Mouse (Mus musculus) brain, embryonic 14.5 days (tissue): ENCODE measurements at regions not wholly inside any gene's neighbourhood (a gene's known extent, or its start where the extent isn't known, plus 50 kb on each side); places are given as distances from the start of the nearest gene placed in this dataset.

ENCODE experiments used
- CTCF ChIP-seq: fragments of 200-500 bp; IDR thresholded peaks from 2 replicates; pipeline ENCODE4 v1.5.1; 2012; ENCODE audit warnings: inconsistent platforms, mild to moderate bottlenecking, moderate library complexity, borderline replicate concordance; ENCODE audit not compliant: insufficient read depth, insufficient read length; ENCODE audit errors: extremely low read depth
- POLR2A ChIP-seq: fragments of 200-500 bp; IDR thresholded peaks from 2 replicates; pipeline ENCODE4 v1.6.1; 2012; ENCODE audit warnings: mild to moderate bottlenecking, inconsistent platforms, borderline replicate concordance; ENCODE audit not compliant: poor library complexity, insufficient read depth, insufficient read length, severe bottlenecking; ENCODE audit errors: extremely low read depth

DNA sequence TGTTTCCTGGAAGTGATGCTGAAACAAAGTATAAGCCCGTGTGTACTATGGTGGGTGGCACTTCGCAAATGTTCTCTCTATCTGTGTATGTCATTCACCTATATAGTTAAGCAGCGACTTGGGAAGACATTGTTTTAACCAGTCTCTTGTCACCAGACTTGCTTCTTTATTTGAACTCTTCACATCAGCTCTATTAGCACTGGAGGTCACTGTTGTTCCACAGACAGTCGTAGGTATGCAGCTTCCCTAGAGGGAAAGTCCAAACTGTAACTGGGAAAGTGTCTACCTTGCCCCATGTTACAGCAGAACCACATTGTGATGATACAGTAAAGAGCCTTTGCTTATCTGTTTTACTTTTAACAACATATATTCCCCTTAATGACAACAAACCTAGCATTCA is 69.5 kb downstream of the Mbl2 start:
- TF ChIP-seq POLR2A (no peak), CTCF (no peak)
